Mouse (Mus musculus) midbrain, embryonic 11.5 days (tissue): ENCODE results near the gene Adamts1. TPM values are rescaled to one million over a fixed set of nuclear protein-coding genes. Genes with fewer than 3 reads are reported as not detected.

Experiments used
- ATAC-seq: fragments of 200-750 bp; cut with Nextera tagmentation; 2 replicates; pipeline ENCODE4 v1.8.0; 2017; ENCODE audit warnings: moderate TSS enrichment, moderate library complexity; ENCODE audit not compliant: low FRiP score
- DNase-seq: peaks from one replicate; pipeline ENCODE4 v3.0.0; 2015; ENCODE audit warnings: low spot score; ENCODE audit errors: missing footprints
- H3K27ac ChIP-seq: fragments of 300-500 bp; sonication (generic); 2 replicates; pipeline ENCODE4 v1.5.1; 2014; ENCODE audit warnings: low read depth, low read length
- H3K27me3 ChIP-seq: fragments of 300-500 bp; sonication (generic); 2 replicates; pipeline ENCODE4 v1.6.1; 2014; ENCODE audit warnings: mild to moderate bottlenecking, low read length, moderate library complexity, mixed read lengths; ENCODE audit not compliant: control insufficient read depth, insufficient read depth
- H3K36me3 ChIP-seq: fragments of 300-500 bp; sonication (generic); 2 replicates; pipeline ENCODE4 v1.6.1; 2014; ENCODE audit warnings: mild to moderate bottlenecking, low read length, moderate library complexity, mixed read lengths; ENCODE audit not compliant: control insufficient read depth, insufficient read depth
- H3K4me1 ChIP-seq: fragments of 300-500 bp; sonication (generic); 2 replicates; pipeline ENCODE4 v1.6.1; 2014; ENCODE audit warnings: low read length; ENCODE audit not compliant: control insufficient read depth, insufficient read depth
- H3K4me2 ChIP-seq: fragments of 300-500 bp; sonication (generic); 2 replicates; pipeline ENCODE4 v1.6.1; 2014; ENCODE audit warnings: mild to moderate bottlenecking, moderate library complexity
- H3K4me3 ChIP-seq: fragments of 300-500 bp; sonication (generic); 2 replicates; pipeline ENCODE4 v1.5.1; 2014; ENCODE audit warnings: low read depth, low read length
- H3K9ac ChIP-seq: fragments of 300-500 bp; sonication (generic); 2 replicates; pipeline ENCODE4 v1.6.1; 2014; ENCODE audit warnings: low read length
- H3K9me3 ChIP-seq: fragments of 300-500 bp; sonication (generic); 2 replicates; pipeline ENCODE4 v1.6.1; 2016; ENCODE audit warnings: low read length; ENCODE audit not compliant: control insufficient read depth
- WGBS: fragments of 180-500 bp; shearing (Covaris S2); extraction: QIAGEN DNeasy Blood & Tissue Kit; methylation state at CpG from one replicate; pipeline ENCODE4 v1.1.7; 2014; 5-methylcytosine and 5-hydroxymethylcytosine counted together
- polyA plus RNA-seq: library from polyadenylated mRNA; unstranded; fragments of >200 nt; fragmentation: Nextera tagmentation; extraction: Ambion mirVana; gene quantifications from 2 replicates; pipeline ENCODE4 v1.2.1, GENCODE M21; 2014

Gene Adamts1
- polyA plus RNA-seq, 1 experiment from 2014 or later, result 9.7 TPM

GRCm38 (mm10) chr16:85803613-85804551 is 969 bp upstream of the Adamts1 start:
- Histone ChIP-seq H3K27me3 (no peaks in the 10 kb centered on the region), H3K9ac (peak overlapping the region; percentile 69), H3K4me1 (peaks cover 11% of the 10 kb centered on the region), H3K27ac (peak overlapping the region; percentile 45), H3K4me2 (peak overlapping the region; percentile 94), H3K4me3 (peak overlapping the region; percentile 51), H3K9me3 (no peaks in the 10 kb centered on the region), H3K36me3 (no peaks in the 10 kb centered on the region)
- 2% methylated on average over 22 of the region's 25 CpGs for WGBS
- peak; percentile 41 for ATAC-seq
- DNase-seq, result peak; percentile 95

- H3K4me2 ChIP-seq, result peak overlapping the region; percentile 94
- H3K4me3 ChIP-seq, result peak overlapping the region; percentile 51
- H3K9me3 ChIP-seq, result no peaks in the 10 kb centered on the region
- H3K4me1 ChIP-seq, result peaks cover 11% of the 10 kb centered on the region
- H3K27me3 ChIP-seq, result no peaks in the 10 kb centered on the region
- DNase-seq, result peak; percentile 94
- peak; percentile 33 for ATAC-seq
- peak overlapping the region; percentile 69 for H3K9ac ChIP-seq
- H3K36me3 ChIP-seq, result 0 out of 2 replicates have a peak, but pooled peaks cover 2% of the 10 kb centered on the region
- H3K27ac ChIP-seq, result no peak overlapping the region
- under 1% methylated on average over 67 of the region's 67 CpGs for WGBS
These were observed 722 bp downstream of the Adamts1 start for GRCm38 (mm10) chr16:85801971-85802811.

GRCm38 (mm10) chr16:85801252-85801651 is 1.7 kb downstream of the Adamts1 start:
- Histone ChIP-seq H3K27me3 (no peaks in the 10 kb centered on the region), H3K4me1 (peaks cover 11% of the 10 kb centered on the region), H3K9ac (peak overlapping the region; percentile 69), H3K9me3 (no peaks in the 10 kb centered on the region), H3K4me2 (peak overlapping the region; percentile 94), H3K27ac (peak overlapping the region; percentile 51), H3K36me3 (peaks cover 7% of the 10 kb centered on the region; the same call in 1 of the 2 replicates), H3K4me3 (peak overlapping the region; percentile 51)
- ATAC-seq (peak; percentile 74), DNase-seq (peak; percentile 97)
- WGBS, result under 1% methylated on average over 23 of the region's 23 CpGs

- peak; percentile 81 for ATAC-seq
These were observed 2.2 kb downstream of the Adamts1 start for GRCm38 (mm10) chr16:85800691-85801090.

GRCm38 (mm10) chr16:85799971-85800370 is 2.9 kb downstream of the Adamts1 start:
- no peak overlapping the region for H3K4me3 ChIP-seq
- DNase-seq (peak; percentile 67), ATAC-seq (no peak)
- no peaks in the 10 kb centered on the region for H3K9me3 ChIP-seq
- no peak overlapping the region for H3K9ac ChIP-seq
- H3K27ac ChIP-seq, result no peak overlapping the region
- no peaks in the 10 kb centered on the region for H3K27me3 ChIP-seq
- WGBS, result 76% methylated on average over 9 of the region's 9 CpGs
- H3K36me3 ChIP-seq, result peaks cover 15% of the 10 kb centered on the region; the same call in 1 of the 2 replicates
- H3K4me1 ChIP-seq, result peaks cover 11% of the 10 kb centered on the region
- peak overlapping the region; percentile 94; the same call in 1 of the 2 replicates for H3K4me2 ChIP-seq

More at GRCm38 (mm10) chr16:85800691-85801090, 2.2 kb downstream of the Adamts1 start:
- WGBS, result 5% methylated on average over 8 of the region's 8 CpGs
- no peaks in the 10 kb centered on the region for H3K27me3 ChIP-seq
- H3K4me2 ChIP-seq, result peak overlapping the region; percentile 94
- no peaks in the 10 kb centered on the region for H3K9me3 ChIP-seq
- H3K9ac ChIP-seq, result peak overlapping the region; percentile 69; the same call in 1 of the 2 replicates
- peak overlapping the region; percentile 51 for H3K4me3 ChIP-seq
- DNase-seq, result peak; percentile 96
- H3K36me3 ChIP-seq, result peaks cover 9% of the 10 kb centered on the region; the same call in 1 of the 2 replicates
- peak overlapping the region; percentile 51; the same call in 1 of the 2 replicates for H3K27ac ChIP-seq
- peaks cover 11% of the 10 kb centered on the region for H3K4me1 ChIP-seq

GRCm38 (mm10) chr16:85798334-85798733 is 4.6 kb downstream of the Adamts1 start:
- Histone ChIP-seq H3K36me3 (peaks cover 17% of the 10 kb centered on the region; the same call in 1 of the 2 replicates), H3K27me3 (no peaks in the 10 kb centered on the region), H3K9ac (no peak overlapping the region), H3K27ac (no peak overlapping the region), H3K4me3 (no peak overlapping the region), H3K4me1 (peaks cover 7% of the 10 kb centered on the region), H3K4me2 (no peak overlapping the region), H3K9me3 (no peaks in the 10 kb centered on the region)
- DNase-seq (peak; percentile 44), ATAC-seq (no peak)
- WGBS, result 96% methylated on average over 7 of the region's 7 CpGs

- peak; percentile 41 for DNase-seq
- no peaks in the 10 kb centered on the region for H3K9me3 ChIP-seq
- no peak overlapping the region for H3K9ac ChIP-seq
- H3K4me3 ChIP-seq, result no peak overlapping the region
- no peak for ATAC-seq
- H3K4me1 ChIP-seq, result peaks cover 6% of the 10 kb centered on the region
- no peaks in the 10 kb centered on the region for H3K27me3 ChIP-seq
- H3K27ac ChIP-seq, result no peak overlapping the region
- H3K36me3 ChIP-seq, result peaks cover 17% of the 10 kb centered on the region; the same call in 1 of the 2 replicates
- 94% methylated on average over 4 of the region's 4 CpGs for WGBS
- no peak overlapping the region for H3K4me2 ChIP-seq
These were observed 5.8 kb downstream of the Adamts1 start for GRCm38 (mm10) chr16:85797161-85797560.

- 96% methylated on average over 7 of the region's 7 CpGs for WGBS
- Histone ChIP-seq H3K27me3 (no peaks in the 10 kb centered on the region), H3K9me3 (no peaks in the 10 kb centered on the region), H3K9ac (no peak overlapping the region), H3K27ac (no peak overlapping the region), H3K4me3 (no peak overlapping the region), H3K4me2 (no peak overlapping the region), H3K36me3 (peaks cover 17% of the 10 kb centered on the region; the same call in 1 of the 2 replicates), H3K4me1 (peaks cover 4% of the 10 kb centered on the region)
- ATAC-seq (no peak), DNase-seq (peak; percentile 60)
These were observed 7.2 kb downstream of the Adamts1 start for GRCm38 (mm10) chr16:85795731-85796130.
